Mouse (Mus musculus): Measurements from ENCODE around the gene Gna13. TPM values are rescaled to one million over a fixed set of nuclear protein-coding genes. Genes with fewer than 3 reads are reported as not detected.

Gna13 gene
- polyA plus RNA-seq, 2 experiments: 9.4 to 13.1 TPM

DNA sequence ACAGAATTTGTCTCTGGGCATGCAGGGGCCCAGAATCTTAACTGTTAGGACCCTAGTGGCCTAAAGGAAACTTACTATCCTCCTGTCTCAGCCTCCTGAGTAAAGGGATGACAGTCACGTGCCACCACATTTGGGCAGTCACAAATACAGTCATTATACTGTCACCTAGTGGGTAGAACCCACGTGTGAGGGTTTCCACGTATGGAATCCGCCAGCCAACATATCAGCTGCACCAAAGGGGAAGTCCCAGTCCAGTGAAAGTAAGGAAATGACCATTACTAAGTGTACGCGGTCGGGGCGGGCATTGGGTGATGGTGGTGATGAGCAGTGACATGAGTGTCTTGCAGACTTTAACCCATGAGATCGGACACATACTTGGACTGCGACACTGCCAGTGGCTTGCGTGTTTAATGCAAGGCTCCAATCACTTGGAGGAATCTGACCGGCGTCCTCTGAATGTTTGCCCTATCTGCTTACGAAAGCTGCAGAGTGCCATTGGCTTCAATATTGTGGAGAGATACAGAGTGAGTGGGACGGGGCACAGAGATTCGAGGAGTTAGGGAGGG, 71.7 kb downstream of the Gna13 start:
- Histone ChIP-seq H3K9ac (replicated peaks) (no peak overlapping the region), H3K4me3 (ENCODE audit: insufficient read depth in 1 of 2, low read depth in 2 of 2, low read length in 2 of 2) (no peak overlapping the region), H3K27me3 (ENCODE audit: control insufficient read depth, insufficient read depth, low read length) (no peaks in the 10 kb centered on the region), H3K27ac (no peak overlapping the region), H3K36me3 (replicated peaks; ENCODE audit: control insufficient read depth, insufficient read depth, low read depth) (peaks cover 13% of the 10 kb centered on the region), H3K9me3 (ENCODE audit: control insufficient read depth, low read length) (no peaks in the 10 kb centered on the region), H3K4me1 (replicated peaks; ENCODE audit: control insufficient read depth in 2 of 2, insufficient read depth in 2 of 2, low read length in 1 of 2) (no peaks in the 10 kb centered on the region; a peak in 1 of 4 replicates), H3K4me2 (ENCODE audit: low read depth) (no peak overlapping the region)
- DNase-seq (ENCODE audit: low read depth in 3 of 3, low spot score in 3 of 3) (no peak), ATAC-seq (ENCODE audit: insufficient read depth) (no peak)
- 69% methylated on average over 16 of the region's 16 CpGs for WGBS (ENCODE audit: insufficient replicate concordance)
- TF ChIP-seq EP300 (IDR thresholded peaks at IDR 0.05; ENCODE audit: low read depth) (no peak), CTCF (IDR thresholded peaks at IDR 0.05; ENCODE audit: low read depth) (no peak)

DNA sequence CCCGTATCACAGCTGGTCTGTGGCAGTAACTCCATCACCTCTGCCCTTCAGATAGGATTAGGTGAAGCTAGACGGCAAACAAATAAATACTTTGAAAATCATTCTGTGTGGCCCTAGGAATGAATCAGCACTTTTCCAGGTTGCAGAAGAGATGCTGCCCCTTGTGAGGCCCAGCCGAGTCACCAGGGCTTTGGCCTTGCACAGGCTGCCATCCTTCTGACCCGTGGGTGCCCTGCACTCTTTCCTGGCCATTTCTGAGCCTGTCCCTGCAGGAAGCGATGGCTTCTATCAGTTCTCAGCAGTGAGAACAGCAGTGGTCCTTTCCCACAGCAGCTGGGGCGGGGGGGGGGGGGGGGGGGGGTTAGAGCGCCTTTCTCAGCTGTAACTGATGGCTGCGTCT, 74.3 kb downstream of the Gna13 start:
- Histone ChIP-seq H3K27ac (no peak overlapping the region), H3K4me1 (replicated peaks; ENCODE audit: control insufficient read depth in 2 of 2, insufficient read depth in 2 of 2, low read length in 1 of 2) (peaks cover 8 to 9% of the 10 kb centered on the region in 2 experiments), H3K36me3 (replicated peaks; ENCODE audit: control insufficient read depth, insufficient read depth, low read depth) (peaks cover 5% of the 10 kb centered on the region; the same call in 1 of the 2 replicates), H3K27me3 (ENCODE audit: control insufficient read depth, insufficient read depth, low read length) (no peaks in the 10 kb centered on the region), H3K9ac (replicated peaks) (no peak overlapping the region), H3K4me2 (ENCODE audit: low read depth) (no peak overlapping the region), H3K4me3 (ENCODE audit: insufficient read depth in 1 of 2, low read depth in 2 of 2, low read length in 2 of 2) (no peak overlapping the region), H3K9me3 (ENCODE audit: control insufficient read depth, low read length) (no peaks in the 10 kb centered on the region)
- ATAC-seq (ENCODE audit: insufficient read depth): no peak
- DNase-seq (ENCODE audit: low read depth in 3 of 3, low spot score in 3 of 3): no peak
- 46% methylated on average over 8 of the region's 8 CpGs for WGBS (ENCODE audit: insufficient replicate concordance)
- no peak for TF ChIP-seq CTCF (IDR thresholded peaks at IDR 0.05; ENCODE audit: low read depth)
- TF ChIP-seq EP300 (IDR thresholded peaks at IDR 0.05; ENCODE audit: low read depth): no peak

DNA sequence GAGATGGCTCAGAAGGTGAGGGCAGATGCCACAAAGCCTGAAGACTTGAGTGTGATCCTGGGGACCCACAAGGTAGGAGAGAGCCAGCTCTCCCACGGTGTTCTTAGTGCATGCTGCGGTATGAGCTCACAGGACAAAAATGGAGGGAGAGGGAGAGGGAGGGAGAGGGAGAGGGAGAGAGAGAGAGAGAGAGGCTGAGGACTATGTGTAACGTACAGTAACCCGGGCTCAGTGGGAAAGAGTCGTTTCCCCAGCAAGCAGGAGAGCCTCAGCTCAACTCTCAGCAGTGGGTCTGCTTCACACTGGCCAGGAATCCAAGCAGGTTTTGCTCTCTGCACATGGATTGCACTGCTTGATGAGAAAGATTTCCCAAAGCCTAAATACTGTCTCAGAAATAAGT, 76.6 kb downstream of the Gna13 start:
- Histone ChIP-seq H3K4me2 (ENCODE audit: low read depth) (peak overlapping the region; percentile 76), H3K9ac (replicated peaks) (no peak overlapping the region), H3K4me3 (ENCODE audit: insufficient read depth in 1 of 2, low read depth in 2 of 2, low read length in 2 of 2) (no peak overlapping the region; a peak in 1 of 4 replicates), H3K36me3 (replicated peaks; ENCODE audit: control insufficient read depth, insufficient read depth, low read depth) (peaks cover 2% of the 10 kb centered on the region; the same call in 1 of the 2 replicates), H3K27ac (no peak overlapping the region), H3K4me1 (replicated peaks; ENCODE audit: control insufficient read depth in 2 of 2, insufficient read depth in 2 of 2, low read length in 1 of 2) (peaks cover 13 to 16% of the 10 kb centered on the region in 2 experiments), H3K27me3 (ENCODE audit: control insufficient read depth, insufficient read depth, low read length) (no peaks in the 10 kb centered on the region), H3K9me3 (ENCODE audit: control insufficient read depth, low read length) (no peaks in the 10 kb centered on the region)
- no peak for ATAC-seq (ENCODE audit: insufficient read depth)
- no peak for TF ChIP-seq CTCF (IDR thresholded peaks at IDR 0.05; ENCODE audit: low read depth)
- no peak for TF ChIP-seq EP300 (IDR thresholded peaks at IDR 0.05; ENCODE audit: low read depth)
- 44% methylated on average over 5 of the region's 5 CpGs for WGBS (ENCODE audit: insufficient replicate concordance)
- DNase-seq (ENCODE audit: low read depth in 3 of 3, low spot score in 3 of 3): no peak

DNA sequence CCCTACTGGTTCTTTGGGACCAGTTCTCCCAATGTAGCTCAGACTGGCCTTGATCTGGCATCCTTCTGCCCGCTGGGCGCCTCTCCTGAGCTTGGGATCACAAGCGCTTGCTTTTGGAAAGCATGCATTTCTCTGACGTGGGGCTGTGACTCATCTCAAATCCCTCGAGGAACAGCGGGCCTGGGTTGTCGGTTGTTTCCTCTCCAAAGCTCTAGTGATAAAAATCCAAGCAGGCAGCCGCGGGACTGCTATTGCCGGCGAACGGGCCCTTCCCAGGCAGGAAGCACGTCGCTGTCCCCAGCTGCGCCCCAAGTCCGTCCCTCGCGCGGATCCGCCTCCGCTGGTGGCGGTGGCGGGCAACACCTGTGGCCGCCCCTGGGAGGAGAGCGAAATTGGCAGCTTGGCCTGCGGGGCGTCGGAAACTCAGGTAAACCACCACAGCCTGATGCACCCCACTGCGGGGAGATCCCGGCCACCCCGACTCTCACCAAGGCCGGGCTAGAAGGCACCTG, 77.3 kb downstream of the Gna13 start:
- peak overlapping the region; percentile 62 for H3K9ac ChIP-seq (replicated peaks)
- ATAC-seq (ENCODE audit: insufficient read depth) (peak; percentile 73), DNase-seq (ENCODE audit: low read depth in 3 of 3, low spot score in 3 of 3) (peak in 1 of 3 experiments; percentile 31)
- TF ChIP-seq CTCF (IDR thresholded peaks at IDR 0.05; ENCODE audit: low read depth) (peak; percentile 42; the same call in 1 of the 2 replicates), EP300 (IDR thresholded peaks at IDR 0.05; ENCODE audit: low read depth) (no peak)
- peak overlapping the region; percentile 54 to 67 for H3K4me3 ChIP-seq (ENCODE audit: insufficient read depth in 1 of 2, low read depth in 2 of 2, low read length in 2 of 2)
- H3K4me1 ChIP-seq (replicated peaks; ENCODE audit: control insufficient read depth in 2 of 2, insufficient read depth in 2 of 2, low read length in 1 of 2): peaks cover 13 to 16% of the 10 kb centered on the region in 2 experiments
- no peak overlapping the region for H3K27ac ChIP-seq
- H3K4me2 ChIP-seq (ENCODE audit: low read depth): peak overlapping the region; percentile 76
- WGBS (ENCODE audit: insufficient replicate concordance): 2% methylated on average over 32 of the region's 32 CpGs
- H3K36me3 ChIP-seq (replicated peaks; ENCODE audit: control insufficient read depth, insufficient read depth, low read depth): no peaks in the 10 kb centered on the region; the same call in 1 of the 2 replicates
- H3K9me3 ChIP-seq (ENCODE audit: control insufficient read depth, low read length): no peaks in the 10 kb centered on the region
- H3K27me3 ChIP-seq (ENCODE audit: control insufficient read depth, insufficient read depth, low read length): no peaks in the 10 kb centered on the region

DNA sequence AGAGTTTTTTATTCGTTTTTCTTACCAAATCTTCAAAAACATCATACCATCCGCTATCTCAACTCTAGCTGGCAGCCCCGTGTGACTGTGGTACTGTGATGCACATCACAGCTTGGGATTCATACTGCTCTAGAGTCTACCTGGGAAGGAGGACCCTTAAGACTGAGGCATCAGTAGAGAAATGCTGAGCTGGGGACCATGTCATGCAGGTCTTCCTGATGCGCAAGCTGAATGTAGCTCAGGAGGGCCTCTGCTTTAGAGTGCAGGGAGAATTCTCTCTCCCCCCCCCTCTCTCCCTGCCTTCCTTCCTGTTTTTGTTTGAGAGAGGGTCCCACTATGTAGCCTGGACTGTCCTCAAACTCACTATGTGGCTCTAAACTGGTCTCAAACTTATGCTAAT, 78.0 kb downstream of the Gna13 start:
- Histone ChIP-seq H3K4me3 (ENCODE audit: insufficient read depth in 1 of 2, low read depth in 2 of 2, low read length in 2 of 2) (peak overlapping the region; percentile 54 to 67; a peak in 3 of 4 replicates), H3K9me3 (ENCODE audit: control insufficient read depth, low read length) (no peaks in the 10 kb centered on the region), H3K9ac (replicated peaks) (peak overlapping the region; percentile 62), H3K4me1 (replicated peaks; ENCODE audit: control insufficient read depth in 2 of 2, insufficient read depth in 2 of 2, low read length in 1 of 2) (peaks cover 13 to 16% of the 10 kb centered on the region in 2 experiments), H3K36me3 (replicated peaks; ENCODE audit: control insufficient read depth, insufficient read depth, low read depth) (no peaks in the 10 kb centered on the region), H3K27ac (no peak overlapping the region), H3K27me3 (ENCODE audit: control insufficient read depth, insufficient read depth, low read length) (no peaks in the 10 kb centered on the region), H3K4me2 (ENCODE audit: low read depth) (peak overlapping the region; percentile 76)
- WGBS (ENCODE audit: insufficient replicate concordance): 41% methylated on average over 4 of the region's 4 CpGs
- TF ChIP-seq CTCF (IDR thresholded peaks at IDR 0.05; ENCODE audit: low read depth): no peak
- no peak for TF ChIP-seq EP300 (IDR thresholded peaks at IDR 0.05; ENCODE audit: low read depth)
- DNase-seq (ENCODE audit: low read depth in 3 of 3, low spot score in 3 of 3) (no peak), ATAC-seq (ENCODE audit: insufficient read depth) (no peak)
